Mouse (Mus musculus): ENCODE results near the gene Rbm7.
"Not testable (repeated sequence)": the region's sequence is repeated elsewhere in the genome, so short reads cannot be mapped to it uniquely, and the experiment has no call there.

Rbm7 gene

DNA sequence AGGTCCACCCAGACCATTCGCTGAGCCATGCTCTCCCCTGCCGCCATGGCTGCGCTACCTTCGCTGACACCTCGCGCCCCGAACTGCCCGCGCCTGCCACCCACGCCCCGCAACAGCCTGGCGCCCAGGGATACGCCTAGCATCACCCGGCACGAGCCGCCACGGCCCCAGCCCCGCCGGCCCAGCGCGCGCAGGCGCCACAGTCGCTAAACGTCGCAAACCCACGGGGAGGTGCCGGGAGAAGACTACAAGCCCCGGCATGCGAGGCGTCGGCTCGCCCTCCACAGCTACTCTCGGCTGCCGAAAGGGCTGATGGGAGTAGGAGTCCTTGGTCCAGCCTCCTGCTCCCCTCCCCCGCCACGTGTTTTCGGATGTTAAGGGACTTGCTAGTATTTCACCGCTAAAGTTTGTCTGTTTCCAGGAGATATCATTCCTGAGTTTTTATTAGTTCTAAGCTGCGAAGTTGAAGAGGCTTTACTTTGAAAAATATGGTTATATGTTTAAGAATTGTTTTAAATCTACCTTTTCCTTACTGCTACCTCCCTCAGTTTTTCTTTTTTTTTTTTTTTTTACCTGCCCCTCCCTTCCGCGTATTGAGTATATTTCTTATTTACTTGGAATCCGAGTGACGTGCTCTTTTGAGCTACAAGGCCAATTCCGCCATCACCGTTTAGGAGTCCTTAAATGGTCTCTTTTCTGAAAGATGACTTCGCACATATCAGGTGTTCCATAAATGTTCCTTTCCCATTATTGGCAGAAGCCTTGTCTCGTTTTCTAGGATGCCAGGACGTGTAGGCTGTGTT lies 14.5 kb downstream of the Rbm7 start, which contains the start of gene Rexo2:
TSS of gene Rexo2 (minus strand) at position 213 of the 803 bp plus-strand sequence.
- peak; percentile 88 for DNase-seq (ENCODE audit: low spot score)

DNA sequence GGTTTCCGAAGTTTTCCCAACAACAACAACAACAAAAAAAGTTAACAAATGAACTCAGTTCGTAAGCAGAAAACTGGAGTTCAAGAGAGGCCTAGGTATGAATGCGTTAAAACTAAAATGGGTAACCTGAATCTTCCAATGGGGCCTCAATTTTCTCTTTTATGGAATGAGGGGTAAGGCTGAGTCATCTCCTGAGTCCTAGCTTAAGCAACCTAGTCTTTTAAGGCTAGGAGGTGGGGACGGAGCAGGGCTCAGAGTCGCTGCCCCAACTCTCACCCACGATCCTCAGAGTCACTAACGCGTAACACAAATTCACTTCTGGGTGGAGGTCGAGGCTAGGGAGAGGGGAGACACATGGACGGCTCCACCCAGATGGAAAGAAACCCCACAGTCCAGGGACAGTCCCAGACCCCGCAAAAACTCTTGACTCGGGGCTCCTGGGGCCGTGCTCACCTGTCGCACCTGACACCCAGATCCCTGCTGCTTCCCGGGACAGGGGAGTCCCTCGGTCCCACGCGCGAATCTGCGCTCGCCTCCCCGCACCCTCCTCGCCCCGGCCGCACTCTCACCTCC lies 15.2 kb downstream of the Rbm7 start:
- no peak for DNase-seq (ENCODE audit: low spot score)

- DNase-seq (ENCODE audit: low spot score), result no peak
Observed at GRCm38 (mm10) chr9:48478808-48479207, 16.3 kb downstream of the Rbm7 start.

DNA sequence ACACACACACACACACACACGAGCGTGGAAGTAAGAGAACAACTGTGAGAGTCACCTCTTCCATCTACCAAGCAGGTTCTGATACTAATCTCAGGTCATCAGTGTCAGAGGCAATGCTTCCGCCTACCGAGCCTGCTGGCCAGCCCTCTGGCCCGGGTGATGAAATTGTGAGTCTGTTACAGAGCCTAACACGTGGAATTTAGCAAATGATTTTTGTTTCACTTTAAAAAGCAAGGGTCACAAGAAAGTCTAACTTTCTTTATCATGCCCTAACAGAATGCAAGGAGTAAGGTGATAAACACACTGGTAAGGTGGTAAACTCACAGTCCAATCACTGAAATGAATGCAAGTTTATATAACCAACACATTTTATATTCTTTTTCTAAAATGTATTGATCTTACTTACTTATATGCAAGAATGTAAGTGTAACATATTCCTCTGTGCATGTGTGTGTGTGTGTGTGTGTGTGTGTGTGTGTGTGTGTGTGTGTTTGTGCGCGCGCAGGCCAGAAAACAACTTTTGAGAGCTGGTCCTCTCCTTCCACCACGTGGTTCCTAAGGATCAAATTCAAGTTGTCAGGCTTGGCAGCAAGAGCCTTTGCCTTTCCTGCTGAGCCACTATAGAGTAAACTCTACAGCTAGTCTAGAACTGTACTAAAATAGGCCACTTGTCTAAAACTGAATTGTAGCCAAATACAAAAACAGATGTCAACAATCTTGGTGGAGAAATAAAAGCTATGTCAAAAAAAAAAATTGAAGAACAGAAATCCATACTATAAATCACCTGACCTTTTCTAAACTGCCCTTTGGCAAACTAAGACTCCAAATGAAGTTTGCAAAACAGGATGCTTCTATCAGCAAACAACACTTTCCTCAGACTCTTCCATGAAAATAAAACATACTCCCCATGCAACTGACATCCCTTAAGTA lies 18.6 kb downstream of the Rbm7 start:
- DNase-seq (ENCODE audit: low spot score), result no peak

DNA sequence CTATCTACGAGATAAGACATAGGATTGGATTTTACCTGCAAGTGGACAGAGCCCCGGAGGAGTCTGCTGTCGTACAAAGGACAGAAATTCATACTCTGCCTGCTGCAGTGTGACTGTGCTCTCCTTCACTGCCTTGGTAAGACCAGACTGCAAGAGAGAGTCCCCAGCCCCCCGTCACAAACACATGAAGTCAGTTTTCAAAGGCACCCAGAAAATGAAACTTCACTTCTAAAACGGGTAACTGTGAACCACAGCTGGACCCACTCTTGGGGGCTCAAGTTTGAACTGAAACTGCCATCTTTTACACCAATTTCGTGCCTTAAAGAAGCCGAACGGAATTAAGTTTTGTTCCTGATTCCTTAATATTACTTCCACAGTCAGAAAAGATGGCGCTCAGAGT lies 20.7 kb downstream of the Rbm7 start:
- DNase-seq (ENCODE audit: low spot score), result no peak

DNA sequence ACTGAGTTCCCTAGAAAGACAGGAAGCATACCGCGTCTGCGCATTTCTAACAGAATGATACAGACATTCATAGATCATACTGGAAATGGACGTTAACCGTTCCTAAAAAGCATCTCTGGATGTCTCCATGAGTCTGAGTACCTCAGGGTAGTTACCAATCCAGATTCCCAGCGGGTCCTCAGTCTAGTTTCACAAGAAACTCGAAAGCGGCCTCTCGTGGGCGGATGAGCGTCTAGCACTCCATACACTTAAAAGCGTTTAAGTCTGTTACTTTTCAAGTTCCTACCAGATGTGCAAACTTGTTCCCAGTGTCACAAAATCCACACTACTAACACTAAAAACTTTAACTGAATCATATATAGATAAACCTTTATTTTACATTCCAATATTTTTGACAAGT lies 22.0 kb downstream of the Rbm7 start:
- DNase-seq (ENCODE audit: low spot score), result no peak

DNA sequence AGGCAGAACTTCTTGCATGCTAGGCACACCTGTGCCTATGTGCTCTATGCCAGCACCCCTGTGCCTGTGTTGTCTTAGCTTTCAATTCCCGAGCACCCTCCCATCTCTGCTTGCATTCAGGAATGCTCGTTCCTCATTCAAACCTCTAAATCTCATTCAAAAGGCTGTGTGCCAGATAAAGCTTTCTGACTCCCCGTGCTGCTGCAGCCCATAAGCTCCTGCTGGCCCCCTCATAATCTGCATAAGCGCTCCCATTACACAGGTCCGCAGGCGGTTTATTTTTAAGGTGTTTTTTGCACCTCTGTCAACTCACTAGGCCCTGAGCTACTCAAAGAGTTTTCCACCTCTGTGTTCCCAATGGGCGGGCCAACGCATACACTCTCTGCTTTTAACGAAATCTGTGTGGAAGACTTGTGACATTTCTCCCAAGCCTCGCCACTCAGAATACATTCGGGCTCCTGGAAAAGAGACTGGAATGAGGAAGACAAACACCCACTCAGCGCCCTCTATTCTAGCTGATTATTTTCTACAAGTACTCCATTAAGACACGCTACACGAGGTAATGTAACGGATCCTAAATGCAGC lies 22.6 kb downstream of the Rbm7 start:
- DNase-seq (ENCODE audit: low spot score), result no peak

DNA sequence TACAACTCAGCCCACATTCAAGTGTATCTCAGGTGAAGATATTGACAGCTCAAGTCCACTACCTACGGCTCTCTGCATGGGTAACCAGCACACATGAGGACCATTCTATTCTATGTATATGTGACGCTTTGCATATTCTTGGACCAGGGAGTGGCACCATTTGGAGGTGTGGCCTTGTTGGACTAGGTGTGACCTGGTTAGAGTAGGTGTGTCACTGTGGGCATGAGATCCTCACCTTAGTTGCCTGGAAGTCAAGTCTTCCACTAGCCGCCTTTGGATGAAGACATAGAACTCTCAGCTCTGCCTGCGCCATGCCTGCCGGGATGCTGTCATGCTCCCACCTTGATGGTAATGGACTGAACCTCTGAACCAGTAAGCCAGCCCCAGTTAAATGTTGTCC lies 27.6 kb downstream of the Rbm7 start:
- DNase-seq (ENCODE audit: low spot score), result not testable (repeated sequence)

DNA sequence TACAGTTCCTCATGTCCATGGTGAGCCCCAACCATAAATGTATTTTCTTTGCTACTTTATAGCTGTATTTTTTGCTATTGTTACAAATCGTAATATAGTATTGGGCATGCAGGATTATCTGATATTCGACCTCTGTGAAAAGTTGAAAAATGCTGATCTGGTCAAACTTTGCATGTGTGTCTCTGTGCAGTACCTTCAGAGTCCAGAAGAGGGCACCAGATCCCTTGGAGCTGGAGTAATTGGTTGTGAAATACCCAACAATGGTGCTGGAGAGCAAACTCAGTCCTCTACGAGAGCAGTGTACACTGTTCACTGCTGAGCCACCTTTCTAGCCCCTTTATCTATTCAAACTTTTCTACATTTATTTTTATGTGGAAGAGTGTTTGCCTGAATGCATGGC lies 28.3 kb downstream of the Rbm7 start:
- no peak for DNase-seq (ENCODE audit: low spot score)

- DNase-seq (ENCODE audit: low spot score), result no peak
Observed at GRCm38 (mm10) chr9:48465671-48466070, 29.4 kb downstream of the Rbm7 start.

- no peak for DNase-seq (ENCODE audit: low spot score)
Observed at GRCm38 (mm10) chr9:48461545-48461944, 33.6 kb downstream of the Rbm7 start.

DNA sequence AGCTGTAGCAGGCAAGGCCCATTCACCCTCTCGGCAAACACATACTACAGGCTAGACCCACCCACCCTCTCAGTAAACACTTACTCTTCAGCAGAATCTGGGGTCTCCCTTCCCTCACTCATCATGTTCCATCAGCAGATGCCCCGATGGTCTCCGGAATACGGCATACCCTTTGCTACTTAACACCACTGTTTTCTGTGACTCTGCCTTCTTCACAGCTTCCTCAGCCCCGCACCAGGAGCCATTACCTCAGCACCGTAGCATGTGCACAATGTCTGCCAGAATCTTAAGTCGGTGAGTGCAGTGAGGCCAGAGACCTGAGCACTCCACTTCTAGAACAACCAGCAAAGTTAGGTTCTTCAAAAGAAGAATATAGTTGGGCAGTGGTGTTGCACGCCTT lies 34.4 kb downstream of the Rbm7 start:
- no peak for DNase-seq (ENCODE audit: low spot score)

DNA sequence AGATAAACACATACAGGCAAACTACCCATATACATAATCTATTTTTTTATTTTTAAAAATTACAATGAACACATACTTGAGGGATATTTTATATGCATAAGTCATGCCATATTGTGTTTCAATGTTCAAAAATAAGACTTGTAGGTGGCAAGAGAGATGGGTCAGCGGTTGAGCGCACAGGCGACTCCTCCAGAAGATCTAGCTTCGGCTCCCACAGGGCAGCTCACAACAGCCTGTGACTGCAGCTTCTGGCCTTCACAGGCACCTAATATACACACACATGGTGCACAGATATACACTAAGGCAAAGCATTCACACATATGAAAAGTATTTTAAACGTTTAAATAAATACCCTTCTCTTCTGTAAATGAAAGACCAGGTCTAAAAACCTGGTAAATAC lies 35.7 kb downstream of the Rbm7 start:
- DNase-seq (ENCODE audit: low spot score), result no peak

DNA sequence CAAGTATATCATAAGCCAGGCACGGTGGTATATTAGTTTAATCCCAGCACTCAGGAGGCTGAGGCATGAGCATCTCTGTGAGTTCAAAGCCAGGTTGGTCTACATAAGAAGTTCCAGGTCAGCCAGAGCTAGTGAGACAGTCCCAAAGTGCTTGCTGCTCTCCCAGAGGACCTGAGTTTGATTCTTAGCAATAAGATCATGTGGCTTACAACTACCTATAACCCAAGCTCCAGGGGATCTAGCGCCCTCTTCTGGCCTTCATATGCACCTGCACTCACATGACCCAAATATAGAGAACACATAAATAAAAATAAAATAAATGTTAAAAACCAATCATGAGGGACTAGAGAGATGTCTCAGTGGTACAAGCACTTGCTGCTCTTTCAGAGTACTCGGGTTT lies 36.2 kb downstream of the Rbm7 start:
- no peak for DNase-seq (ENCODE audit: low spot score)

GRCm38 (mm10) chr9:48455961-48456360 lies 39.1 kb downstream of the Rbm7 start:
- DNase-seq (ENCODE audit: low spot score), result no peak

- no peak for DNase-seq (ENCODE audit: low spot score)
Observed at GRCm38 (mm10) chr9:48450066-48450465, 45.0 kb downstream of the Rbm7 start.

DNA sequence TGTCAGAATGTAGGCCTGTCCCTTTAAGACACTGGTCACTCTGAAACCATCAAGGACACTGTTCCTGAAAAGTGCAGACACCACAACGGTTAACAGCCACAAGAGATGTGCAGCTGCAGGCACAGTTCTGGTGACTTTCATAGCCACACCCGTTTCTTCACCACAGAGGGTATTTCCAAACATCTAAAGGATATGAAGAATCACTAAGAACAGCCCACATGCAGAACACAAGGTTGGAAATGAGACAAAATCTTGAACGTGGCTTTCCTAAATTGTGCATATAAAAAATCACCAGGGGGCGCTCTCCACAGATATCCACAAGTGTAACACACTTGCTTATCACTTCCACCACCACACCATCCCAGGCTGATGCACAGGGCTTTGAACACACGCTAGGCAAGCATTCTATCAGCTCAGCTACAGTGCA lies 47.3 kb downstream of the Rbm7 start:
- no peak for DNase-seq (ENCODE audit: low spot score)

GRCm38 (mm10) chr9:48444821-48445220 lies 50.3 kb downstream of the Rbm7 start:
- DNase-seq (ENCODE audit: low spot score), result no peak

GRCm38 (mm10) chr9:48443873-48444272 lies 51.2 kb downstream of the Rbm7 start:
- DNase-seq (ENCODE audit: low spot score), result no peak
